Mouse (Mus musculus): ENCODE data around the gene Camk2g. TPM values are rescaled to one million over a fixed set of nuclear protein-coding genes. Genes with fewer than 3 reads are reported as not detected.

Camk2g gene
- total and polyA plus RNA-seq, 3 experiments, result 15.7 to 33.1 (median 18.5) TPM

GRCm38 (mm10) chr14:20771941-20772340 is 21.9 kb downstream of the Camk2g start:
- DNase-seq (ENCODE audit: extremely low read depth), result no peak
- in situ Hi-C loops (cut with MboI; ENCODE audit: low pct_ligation_motif_present, low pct_unique_long_range_greater_than_20kb, low sequenced_read_pairs), result no loop called here
- peaks cover 3% of the 10 kb centered on the region for H3K79me2 ChIP-seq (replicated peaks; ENCODE audit: control insufficient read depth, extremely low read depth, insufficient read depth, poor library complexity, severe bottlenecking)

GRCm38 (mm10) chr14:20768581-20768980 is 25.3 kb downstream of the Camk2g start:
- Histone ChIP-seq H3K9ac (ENCODE audit: insufficient read depth, low read depth) (no peak overlapping the region), H3K4me2 (ENCODE audit: insufficient read depth, low read depth, poor library complexity, severe bottlenecking) (no peak overlapping the region), H3K79me2 (replicated peaks; ENCODE audit: control insufficient read depth, extremely low read depth, insufficient read depth, poor library complexity, severe bottlenecking) (no peaks in the 10 kb centered on the region), H3K9me3 (replicated peaks; ENCODE audit: low read length) (no peaks in the 10 kb centered on the region), H3K4me3 (replicated peaks in 1 of 3; ENCODE audit: low read depth in 2 of 3, low read length in 2 of 3, poor library complexity in 1 of 3) (no peak overlapping the region), H3K27me3 (replicated peaks) (no peaks in the 10 kb centered on the region), H3K4me1 (ENCODE audit: control insufficient read depth in 1 of 2, insufficient read depth in 2 of 2) (peaks cover 0 to 7% of the 10 kb centered on the region in 2 experiments; a peak in 2 of 4 replicates), H3K36me3 (replicated peaks in 1 of 2; ENCODE audit: control insufficient read depth in 1 of 2, insufficient read depth in 1 of 2, low read length in 1 of 2) (peaks cover 35 to 91% of the 10 kb centered on the region in 2 experiments), H3K27ac (ENCODE audit: insufficient read depth, low read depth) (no peak overlapping the region)
- no peak for DNase-seq (ENCODE audit: extremely low read depth)
- in situ Hi-C loops (cut with MboI; ENCODE audit: low pct_ligation_motif_present, low pct_unique_long_range_greater_than_20kb, low sequenced_read_pairs), result no loop called here
- TF ChIP-seq RAD21 (IDR thresholded peaks at IDR 0.05; ENCODE audit: low read depth, low read length), result no peak
- no peak for TF ChIP-seq SMC3 (IDR thresholded peaks at IDR 0.05; ENCODE audit: low read depth, low read length)
- no peak for TF ChIP-seq EP300 (IDR thresholded peaks at IDR 0.05; ENCODE audit: low read length)
- TF ChIP-seq TBP (conservative IDR thresholded peaks at IDR 0.05; ENCODE audit: low read depth, low read length), result no peak
- TF ChIP-seq UBTF (IDR thresholded peaks at IDR 0.05; ENCODE audit: low read depth, low read length), result no peak
- TF ChIP-seq MAX (IDR thresholded peaks at IDR 0.05; ENCODE audit: low read length), result no peak
- TF ChIP-seq ETS1 (conservative IDR thresholded peaks at IDR 0.05; ENCODE audit: low read depth, low read length), result no peak
- TF ChIP-seq USF2 (conservative IDR thresholded peaks at IDR 0.05; ENCODE audit: low read depth, low read length), result no peak
- TF ChIP-seq USF1 (IDR thresholded peaks at IDR 0.05; ENCODE audit: low read depth, low read length), result no peak
- dilution Hi-C loops (cut with MboI; ENCODE audit: extremely low pct_ligation_motif_present, extremely low pct_unique_long_range_greater_than_20kb, low sequenced_read_pairs), result no loop called here

More at GRCm38 (mm10) chr14:20771941-20772340, 21.9 kb downstream of the Camk2g start:
- dilution Hi-C loops (cut with MboI; ENCODE audit: extremely low pct_ligation_motif_present, extremely low pct_unique_long_range_greater_than_20kb, low sequenced_read_pairs), result no loop called here
- TF ChIP-seq SIN3A (IDR thresholded peaks at IDR 0.05; ENCODE audit: low read length) (no peak), ZKSCAN1 (IDR thresholded peaks at IDR 0.05; ENCODE audit: borderline replicate concordance, low read depth, low read length) (no peak), MYC (IDR thresholded peaks at IDR 0.05; ENCODE audit: low read depth, low read length) (no peak), POLR2AphosphoS2 (IDR thresholded peaks at IDR 0.05; ENCODE audit: low read depth, low read length) (no peak), RAD21 (IDR thresholded peaks at IDR 0.05; ENCODE audit: low read depth, low read length) (no peak)
- Histone ChIP-seq H3K4me3 (replicated peaks in 1 of 3; ENCODE audit: low read depth in 2 of 3, low read length in 2 of 3, poor library complexity in 1 of 3) (no peak overlapping the region), H3K27me3 (replicated peaks) (no peaks in the 10 kb centered on the region), H3K36me3 (replicated peaks in 1 of 2; ENCODE audit: control insufficient read depth in 1 of 2, insufficient read depth in 1 of 2, low read length in 1 of 2) (peaks cover 17 to 80% of the 10 kb centered on the region in 2 experiments), H3K9me3 (replicated peaks; ENCODE audit: low read length) (no peaks in the 10 kb centered on the region), H3K27ac (ENCODE audit: insufficient read depth, low read depth) (no peak overlapping the region), H3K9ac (ENCODE audit: insufficient read depth, low read depth) (no peak overlapping the region), H3K4me2 (ENCODE audit: insufficient read depth, low read depth, poor library complexity, severe bottlenecking) (no peak overlapping the region), H3K4me1 (ENCODE audit: control insufficient read depth in 1 of 2, insufficient read depth in 2 of 2) (peaks cover 0 to 34% of the 10 kb centered on the region in 2 experiments; a peak in 2 of 4 replicates)

- Histone ChIP-seq H3K27me3 (replicated peaks) (no peaks in the 10 kb centered on the region), H3K9ac (ENCODE audit: insufficient read depth, low read depth) (no peak overlapping the region), H3K79me2 (replicated peaks; ENCODE audit: control insufficient read depth, extremely low read depth, insufficient read depth, poor library complexity, severe bottlenecking) (no peaks in the 10 kb centered on the region), H3K4me1 (ENCODE audit: control insufficient read depth in 1 of 2, insufficient read depth in 2 of 2) (peaks cover 0 to 3% of the 10 kb centered on the region in 2 experiments; a peak in 2 of 4 replicates), H3K27ac (ENCODE audit: insufficient read depth, low read depth) (no peak overlapping the region), H3K36me3 (replicated peaks in 1 of 2; ENCODE audit: control insufficient read depth in 1 of 2, insufficient read depth in 1 of 2, low read length in 1 of 2) (peaks cover 40 to 91% of the 10 kb centered on the region in 2 experiments), H3K4me3 (replicated peaks in 1 of 3; ENCODE audit: low read depth in 2 of 3, low read length in 2 of 3, poor library complexity in 1 of 3) (no peak overlapping the region), H3K9me3 (replicated peaks; ENCODE audit: low read length) (no peaks in the 10 kb centered on the region), H3K4me2 (ENCODE audit: insufficient read depth, low read depth, poor library complexity, severe bottlenecking) (no peak overlapping the region)
- dilution Hi-C loops (cut with MboI; ENCODE audit: extremely low pct_ligation_motif_present, extremely low pct_unique_long_range_greater_than_20kb, low sequenced_read_pairs) (no loop called here), in situ Hi-C loops (cut with MboI; ENCODE audit: low pct_ligation_motif_present, low pct_unique_long_range_greater_than_20kb, low sequenced_read_pairs) (no loop called here)
- DNase-seq (ENCODE audit: extremely low read depth), result no peak
- TF ChIP-seq RAD21 (IDR thresholded peaks at IDR 0.05; ENCODE audit: low read depth, low read length) (no peak), PAX5 (IDR thresholded peaks at IDR 0.05; ENCODE audit: low read length) (no peak), USF2 (conservative IDR thresholded peaks at IDR 0.05; ENCODE audit: low read depth, low read length) (no peak), E2F4 (IDR thresholded peaks at IDR 0.05; ENCODE audit: insufficient replicate concordance, low read depth, low read length) (no peak), TCF12 (IDR thresholded peaks at IDR 0.05; ENCODE audit: low read depth, low read length) (no peak), POLR2AphosphoS2 (IDR thresholded peaks at IDR 0.05; ENCODE audit: low read depth, low read length) (no peak), NELFE (IDR thresholded peaks at IDR 0.05; ENCODE audit: low read depth, low read length) (no peak), ZKSCAN1 (IDR thresholded peaks at IDR 0.05; ENCODE audit: borderline replicate concordance, low read depth, low read length) (no peak), MEF2A (IDR thresholded peaks at IDR 0.05; ENCODE audit: borderline replicate concordance, low read depth, low read length) (no peak)
These were observed 26.0 kb downstream of the Camk2g start for GRCm38 (mm10) chr14:20767936-20768335.
